Mouse (Mus musculus) spleen, postnatal 4 days (tissue): Measurements from ENCODE around the gene Rbms3.

Experiments
- DNase-seq, 2 experiments: peaks; one replicate each; pipeline ENCODE4 v3.0.0; 2022; ENCODE audit warnings: low spot score in 2 of 2

The Rbms3 gene

DNA sequence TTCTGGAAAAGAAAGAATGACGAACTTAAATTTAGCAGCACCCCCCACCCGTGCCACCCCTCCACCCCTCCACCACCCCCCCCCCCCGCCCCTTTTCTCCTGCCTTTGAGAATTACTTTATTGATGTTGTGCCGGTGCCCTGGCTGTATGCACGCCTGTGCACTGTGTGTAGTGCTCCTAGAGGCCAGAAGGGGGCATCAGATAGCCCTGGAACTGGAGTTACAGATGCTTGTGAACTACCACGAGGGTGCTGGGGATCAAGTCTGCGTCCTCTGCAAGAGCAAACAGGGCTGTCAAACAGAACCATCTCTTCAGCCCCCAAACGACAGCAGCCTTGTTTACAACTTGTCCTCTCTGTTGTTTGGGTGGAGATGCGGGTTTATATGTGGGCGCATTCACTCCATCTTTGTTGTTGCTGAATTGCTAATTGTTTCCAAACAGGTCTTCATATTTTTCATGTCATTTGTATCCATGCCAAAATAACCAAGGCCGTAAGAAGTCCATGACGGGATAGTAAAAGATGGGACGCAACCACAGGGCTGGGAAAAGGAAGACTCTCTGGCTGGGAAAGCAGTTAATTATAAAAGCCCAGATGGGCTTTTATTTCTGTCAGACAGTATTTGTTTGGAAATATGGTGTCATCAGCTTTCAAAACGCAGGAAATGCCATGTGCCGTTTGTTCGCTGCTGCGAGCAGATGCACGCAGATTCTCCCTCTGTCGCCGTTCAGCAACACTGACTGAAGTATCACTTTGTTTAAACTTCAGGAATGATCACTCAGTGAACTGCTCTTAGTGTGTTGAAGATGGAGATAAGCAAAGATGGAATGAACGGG lies 652.9 kb downstream of the Rbms3 start:
- peak in 1 of 2 experiments; percentile 47 for DNase-seq

DNA sequence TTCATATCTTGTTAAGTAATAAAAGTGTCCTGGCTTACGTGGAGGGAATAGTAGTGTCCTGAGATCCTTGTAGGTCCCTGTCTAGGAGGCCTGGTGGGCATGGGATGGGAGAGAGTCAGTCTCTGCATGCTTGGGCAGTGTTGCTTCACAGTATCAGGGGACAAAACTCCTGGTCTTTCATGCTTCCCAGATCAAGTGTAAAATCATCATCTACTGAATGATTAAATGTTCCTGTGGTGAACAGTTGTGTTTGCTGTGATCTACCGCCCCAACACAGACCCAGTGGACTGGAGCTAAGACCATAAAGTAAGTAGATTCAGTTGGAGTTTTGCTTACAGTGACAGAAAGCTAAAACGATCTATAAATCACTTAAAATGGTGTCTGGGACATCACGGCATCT lies 654.4 kb downstream of the Rbms3 start:
- DNase-seq: peak in 1 of 2 experiments; percentile 26

DNA sequence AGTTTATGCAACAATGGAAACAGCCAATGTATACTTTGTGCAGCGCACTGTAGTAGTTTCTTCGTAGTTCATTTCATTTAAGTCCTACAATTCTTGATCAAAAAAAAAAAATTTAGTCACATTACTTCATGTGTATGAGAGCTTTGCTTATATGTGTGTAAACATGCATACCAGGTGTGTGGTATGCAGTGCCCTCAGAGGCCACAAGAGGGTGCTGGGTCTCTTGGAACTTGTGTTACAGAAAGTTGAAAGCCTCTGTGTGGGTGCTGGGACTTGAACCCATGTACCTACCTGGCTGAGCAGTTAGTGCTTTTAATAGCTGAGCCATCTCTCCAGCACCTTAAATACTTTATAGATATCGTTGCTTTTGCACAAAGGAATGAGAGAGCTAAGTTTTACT lies 655.6 kb downstream of the Rbms3 start:
- DNase-seq: peak in 1 of 2 experiments; percentile 40

DNA sequence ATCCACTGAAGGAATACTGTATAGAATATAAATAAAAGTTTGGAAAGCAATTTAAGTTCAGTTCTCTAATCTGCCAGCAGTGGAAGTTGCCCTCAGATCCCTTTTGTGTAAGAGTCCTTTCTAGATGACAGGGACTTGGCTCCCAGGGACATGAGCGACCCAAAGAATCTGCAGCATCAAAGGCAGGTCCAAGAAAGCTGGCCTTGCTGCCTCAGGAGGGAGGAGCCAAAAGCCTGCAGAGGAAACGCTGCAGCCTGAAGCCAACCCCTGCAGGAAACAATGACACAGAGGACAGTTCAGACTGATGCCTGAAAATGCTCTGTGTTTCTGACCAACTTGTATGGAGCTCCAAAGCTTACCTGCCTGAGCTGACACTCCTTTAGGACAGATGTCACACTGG lies 656.1 kb downstream of the Rbms3 start:
- peak in 1 of 2 experiments; percentile 44 for DNase-seq

DNA sequence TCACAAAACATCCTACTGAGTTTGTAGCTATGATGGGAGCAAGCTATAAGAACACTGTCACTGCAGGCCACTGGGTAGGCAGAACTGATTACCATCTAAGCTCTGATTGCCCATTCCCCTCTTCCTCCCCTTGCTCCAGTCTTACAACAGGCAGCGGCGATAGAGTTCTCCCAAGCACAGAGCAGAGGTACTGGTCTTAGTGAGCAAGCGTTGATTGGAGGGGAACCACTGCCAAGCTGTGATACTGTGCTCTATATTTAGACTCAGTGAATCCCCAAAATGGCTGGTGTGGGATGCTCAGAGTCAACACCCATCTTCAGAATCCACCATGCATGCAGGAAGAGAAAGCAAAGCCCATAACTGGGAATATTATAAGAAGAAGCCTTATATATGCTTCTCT lies 662.4 kb downstream of the Rbms3 start:
- no peak for DNase-seq

DNA sequence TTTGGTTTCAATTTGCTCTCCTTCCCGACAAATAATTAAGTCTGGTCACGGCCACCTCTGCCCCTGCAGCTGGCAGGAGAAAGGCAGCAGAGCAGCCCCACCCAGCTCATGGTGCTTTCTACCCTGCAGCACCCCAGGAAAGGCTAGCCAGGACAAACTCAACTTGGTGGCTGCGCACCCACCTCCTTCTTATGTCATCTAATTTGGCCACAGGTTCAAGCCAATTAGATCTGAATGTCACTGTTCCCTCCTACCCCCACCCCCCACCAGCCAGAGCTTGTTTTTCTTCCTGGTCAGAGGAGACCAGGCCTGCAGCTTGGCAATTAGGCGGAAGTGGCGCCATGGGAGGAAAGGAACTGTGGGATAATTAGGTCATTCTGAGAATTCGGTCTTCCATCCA lies 664.0 kb downstream of the Rbms3 start:
- no peak for DNase-seq

DNA sequence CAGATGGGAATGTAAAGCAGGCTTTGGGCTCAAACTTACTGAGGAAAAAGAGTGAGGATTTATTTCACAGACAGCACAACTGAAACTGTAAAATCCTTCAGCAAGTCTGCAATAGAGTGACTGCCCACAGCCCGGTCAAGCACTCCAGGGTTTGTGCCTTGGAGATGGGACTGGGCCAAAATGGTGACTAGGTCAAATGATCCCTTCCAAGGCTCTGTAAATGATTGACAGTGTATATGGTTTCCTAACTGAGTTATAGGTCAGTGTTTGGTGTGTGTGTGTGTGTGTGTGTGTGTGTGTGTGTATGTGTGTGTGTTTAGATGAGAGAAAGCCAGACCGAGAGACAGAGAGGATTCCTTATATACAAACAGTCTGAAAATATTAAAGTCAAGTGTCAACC lies 673.6 kb downstream of the Rbms3 start:
- no peak for DNase-seq

DNA sequence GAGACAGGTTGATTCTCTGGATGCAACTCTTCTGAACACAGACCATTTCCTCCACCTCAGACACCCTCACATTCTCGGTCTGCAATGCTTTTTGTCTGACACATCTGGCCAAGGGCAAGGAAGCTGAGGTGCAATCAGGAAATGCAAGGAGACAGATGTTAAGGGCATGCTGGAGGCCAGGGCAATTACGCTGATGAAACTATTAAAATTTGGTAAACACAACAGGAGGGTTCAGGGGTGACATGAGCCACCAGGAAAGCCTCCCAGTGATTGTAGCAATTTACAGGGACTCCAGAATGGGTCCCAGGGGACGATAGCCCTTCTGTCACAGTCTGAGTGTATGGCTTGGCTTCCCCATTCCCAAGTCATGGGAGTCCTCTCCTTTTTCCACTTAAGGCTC lies 681.5 kb downstream of the Rbms3 start:
- no peak for DNase-seq

DNA sequence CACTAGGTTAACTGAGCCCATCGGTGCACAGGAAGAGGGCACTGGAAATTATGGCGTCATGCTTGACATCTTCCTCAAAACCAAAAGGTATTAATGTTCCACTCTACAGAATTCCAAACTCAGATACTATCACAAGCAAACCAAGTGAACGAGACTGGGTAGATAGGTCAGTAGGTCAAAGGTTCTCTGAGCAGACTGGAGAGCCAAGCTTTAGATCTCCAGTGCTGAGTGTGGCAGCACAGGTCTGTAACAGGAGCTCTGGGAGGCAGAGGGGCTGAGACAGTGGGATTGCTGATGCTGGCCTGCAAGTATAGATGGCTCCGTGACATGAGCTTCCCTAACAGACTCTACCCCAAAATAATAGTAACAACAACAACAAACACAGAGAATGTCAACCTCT lies 682.3 kb downstream of the Rbms3 start:
- DNase-seq: no peak

DNA sequence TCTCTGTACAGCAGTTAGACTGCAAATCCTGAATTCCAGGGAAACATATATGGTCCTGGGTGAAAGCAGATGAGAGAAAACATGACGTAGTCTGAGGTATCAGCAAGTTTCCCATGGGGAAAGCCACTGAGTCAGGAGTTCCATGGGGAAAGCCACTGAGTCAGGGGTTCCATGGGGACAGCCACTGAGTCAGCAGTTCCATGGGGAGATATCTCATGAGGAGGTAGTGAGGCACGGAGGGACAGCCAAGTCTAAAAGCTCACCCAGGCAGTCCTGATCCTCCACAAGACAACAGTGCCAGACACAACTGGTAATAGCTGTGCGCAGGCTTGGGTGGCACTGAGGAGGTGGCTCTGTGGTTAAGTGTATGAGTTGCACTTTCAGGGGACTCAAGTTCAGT lies 682.9 kb downstream of the Rbms3 start:
- DNase-seq: no peak

DNA sequence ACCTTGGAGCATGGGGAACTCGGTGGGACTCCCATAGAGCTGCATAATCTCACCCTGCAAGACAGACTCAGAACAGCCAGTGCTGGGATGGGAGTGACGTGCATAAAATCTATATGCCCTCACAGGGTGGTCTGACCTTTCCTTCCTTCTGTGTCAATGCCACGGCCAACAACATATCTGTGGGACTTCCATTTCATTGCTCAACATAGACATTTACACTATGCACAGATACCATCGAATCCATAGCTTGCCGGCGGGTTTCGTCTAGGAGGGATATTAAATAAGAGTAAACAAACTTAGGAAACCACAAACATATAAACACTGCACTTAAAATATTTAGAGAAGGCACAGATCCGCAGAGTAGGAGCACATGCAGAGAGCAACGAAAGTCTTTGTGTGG lies 684.0 kb downstream of the Rbms3 start:
- no peak for DNase-seq

DNA sequence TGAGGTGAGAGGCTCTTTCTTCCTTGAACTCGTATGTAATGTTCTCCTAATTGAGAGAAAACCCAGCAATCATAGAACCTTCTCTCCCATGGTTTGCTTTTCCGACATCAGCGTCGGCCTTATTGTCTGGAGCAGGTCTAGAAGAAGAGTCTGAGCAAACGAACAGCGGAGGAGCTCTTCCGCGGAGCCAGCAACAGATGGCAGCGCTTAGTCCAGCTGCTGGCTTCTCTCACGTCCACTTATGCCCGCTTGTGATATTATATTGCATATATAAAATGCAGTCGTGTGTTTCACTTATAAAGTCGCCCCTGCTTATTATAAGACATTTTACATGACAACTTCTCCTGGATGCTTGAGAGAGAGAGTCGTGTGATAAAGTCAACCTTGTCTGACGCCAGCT lies 685.8 kb downstream of the Rbms3 start:
- DNase-seq: no peak

DNA sequence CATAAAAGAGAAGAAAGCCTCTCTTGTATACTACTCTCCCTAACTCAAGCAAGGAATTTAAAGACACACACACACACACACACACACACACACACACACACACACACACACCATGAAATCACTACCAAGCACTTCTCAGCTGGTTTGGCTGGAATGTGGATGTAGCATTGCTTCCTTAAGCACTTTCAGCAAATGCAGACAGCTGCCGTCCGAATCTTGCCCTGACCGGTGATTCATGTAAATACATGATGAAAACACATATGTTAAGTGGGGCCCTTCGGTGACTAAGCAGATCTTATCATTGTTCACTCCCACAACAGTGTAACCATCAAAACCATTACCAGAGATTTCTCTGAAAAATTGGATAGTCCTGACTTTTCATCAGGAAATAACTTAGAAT lies 688.6 kb downstream of the Rbms3 start:
- DNase-seq: no peak

DNA sequence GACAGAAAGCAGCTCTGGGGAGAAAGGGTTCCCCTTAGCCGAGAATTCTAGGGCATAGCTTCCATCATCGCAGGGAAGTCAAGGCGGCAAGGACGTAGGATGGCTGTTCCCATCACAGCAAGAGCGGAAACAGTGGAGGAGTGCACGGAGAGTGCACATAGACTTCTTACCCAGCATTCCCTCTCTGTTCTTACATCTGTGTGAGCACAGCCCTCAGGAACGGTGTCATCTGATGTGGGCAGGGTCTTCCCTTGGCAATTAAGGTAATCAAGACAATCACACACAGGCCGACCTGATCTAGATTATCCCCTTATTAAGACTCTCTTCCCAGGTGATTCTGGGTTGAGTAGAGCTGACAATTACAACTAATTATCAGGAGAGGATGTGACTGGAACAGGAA lies 689.0 kb downstream of the Rbms3 start:
- DNase-seq: no peak

DNA sequence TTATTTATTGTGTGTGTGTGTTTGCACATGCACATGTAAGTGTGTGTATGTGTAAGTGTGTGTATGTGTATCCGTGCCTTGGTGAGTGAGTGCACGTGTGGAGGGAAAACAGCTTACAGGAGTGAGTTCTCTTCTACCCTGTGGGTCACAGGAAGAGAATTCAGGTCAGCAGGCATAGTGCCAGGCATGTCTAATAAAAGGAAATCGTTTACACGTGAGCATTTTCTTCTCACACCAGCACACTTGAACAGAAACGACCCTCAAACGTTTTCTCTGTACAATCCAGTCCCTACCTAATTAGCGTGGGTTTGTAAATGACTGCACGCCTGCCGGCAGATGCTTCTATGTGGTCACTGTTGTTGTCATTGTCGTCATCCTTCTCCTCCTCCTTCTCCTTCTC lies 701.4 kb downstream of the Rbms3 start:
- DNase-seq: no peak

DNA sequence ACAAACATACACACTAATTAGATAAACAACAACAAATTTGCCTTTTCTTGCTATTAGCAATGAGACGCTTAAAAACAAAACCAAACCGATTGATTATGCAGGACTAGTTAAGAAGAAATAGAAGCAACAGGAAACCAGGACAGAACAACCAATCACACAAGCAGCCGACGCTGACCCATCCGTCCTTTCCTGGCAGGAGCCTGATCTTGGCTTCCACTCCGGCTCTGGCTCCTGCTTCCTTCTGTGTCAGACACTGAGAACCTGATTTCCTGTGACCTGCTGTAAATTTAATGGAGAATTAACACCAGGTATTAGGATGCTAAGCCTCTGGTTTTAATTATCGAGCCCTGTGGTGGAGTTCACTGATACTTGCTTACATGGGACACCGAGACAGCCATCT lies 706.6 kb downstream of the Rbms3 start:
- no peak for DNase-seq

DNA sequence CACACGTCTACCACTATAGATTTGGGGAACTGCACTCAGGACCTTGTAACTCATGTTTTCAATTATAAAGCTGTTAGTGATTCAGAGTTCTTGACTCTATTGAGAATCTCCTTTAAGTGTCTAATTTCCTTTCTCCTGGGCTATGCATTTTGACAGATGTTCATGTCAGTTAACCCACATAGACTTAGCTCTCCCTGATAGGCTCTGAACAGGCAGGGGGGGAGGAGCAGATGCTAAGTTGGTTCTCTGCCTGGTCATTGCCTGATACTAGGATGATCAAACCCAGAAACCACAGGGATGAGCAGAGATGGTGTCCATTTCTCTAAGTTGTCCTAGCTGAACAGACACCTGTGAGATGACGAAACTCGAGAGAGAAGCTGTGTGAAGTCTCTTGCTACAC lies 707.2 kb downstream of the Rbms3 start:
- no peak for DNase-seq

DNA sequence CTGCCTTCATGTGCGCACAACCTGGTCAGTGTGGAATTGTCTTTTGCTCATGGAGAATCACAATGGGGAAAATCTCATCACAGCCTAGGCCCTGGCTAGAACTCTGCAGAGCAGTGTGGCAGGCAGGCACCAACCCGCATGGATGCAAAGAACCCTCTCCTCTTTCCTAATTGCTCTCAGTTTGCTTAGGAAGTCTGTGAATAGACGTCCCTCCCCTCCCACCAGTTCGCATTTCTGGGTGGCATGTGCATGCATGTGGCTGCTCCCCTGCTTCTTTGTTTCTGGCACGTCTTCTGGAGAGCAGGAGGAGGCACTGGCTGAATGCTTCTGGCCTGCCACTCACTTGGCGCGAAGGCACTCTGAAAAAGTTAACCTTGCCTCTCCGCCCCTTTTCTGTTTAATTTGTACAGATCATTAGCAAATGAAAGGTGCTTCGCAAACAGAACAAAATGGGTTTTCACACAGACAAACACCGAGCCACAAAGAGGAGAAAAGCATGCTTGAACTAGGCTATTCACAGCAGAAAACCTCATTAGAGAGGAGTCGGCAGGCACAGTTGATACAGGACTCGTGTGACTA lies 710.2 kb downstream of the Rbms3 start:
- no peak for DNase-seq

DNA sequence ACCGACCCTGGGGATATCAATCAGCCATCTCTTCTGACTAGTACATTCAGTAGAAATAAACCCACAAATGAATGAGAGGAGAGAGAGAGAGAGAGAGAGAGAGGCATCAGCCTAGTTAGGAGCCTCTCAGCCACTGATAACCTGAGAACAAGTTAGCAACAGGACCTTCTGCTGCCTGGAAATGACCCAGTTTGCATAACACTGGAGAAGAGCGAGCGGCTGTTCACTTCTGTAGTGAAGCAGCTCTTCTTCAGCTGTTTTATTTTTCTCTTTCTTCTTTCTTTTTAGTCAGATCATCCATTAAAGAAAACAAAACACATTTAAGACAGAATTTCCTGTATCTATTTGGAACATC lies 717.2 kb downstream of the Rbms3 start:
- DNase-seq: no peak

DNA sequence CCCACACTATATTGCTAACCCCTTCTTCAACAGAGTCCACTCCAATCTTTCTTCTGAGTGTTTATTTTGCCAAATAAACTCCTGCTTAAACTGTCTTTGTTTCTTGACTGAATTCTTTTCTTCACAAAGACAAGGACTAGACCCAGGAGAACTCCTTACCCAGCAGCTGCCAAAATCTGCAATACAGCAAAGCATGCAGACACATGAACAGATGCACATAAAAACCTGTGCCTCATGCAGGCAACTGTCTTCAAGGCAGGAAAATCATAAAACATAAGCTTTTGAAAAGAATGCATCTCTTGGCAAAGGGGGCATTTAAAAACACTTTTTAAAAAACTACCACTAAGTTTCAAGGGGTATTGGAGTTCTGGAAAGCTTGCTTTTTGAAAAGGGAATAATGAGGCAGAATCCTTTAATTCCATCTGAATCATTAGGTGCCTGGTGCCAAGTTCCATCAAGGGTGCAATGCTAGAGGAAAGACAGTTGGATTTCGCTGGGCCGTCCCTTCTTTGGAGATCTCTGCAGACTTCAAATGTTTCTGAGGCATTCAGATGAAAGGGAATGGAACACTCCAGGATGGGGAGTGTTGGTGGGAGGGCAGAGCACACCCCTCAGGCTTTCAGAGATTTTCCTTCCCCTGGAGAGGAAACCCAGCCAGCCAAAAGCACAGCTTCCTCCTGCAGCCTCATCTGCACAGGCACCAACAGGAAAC lies 717.8 kb downstream of the Rbms3 start:
- DNase-seq: no peak

DNA sequence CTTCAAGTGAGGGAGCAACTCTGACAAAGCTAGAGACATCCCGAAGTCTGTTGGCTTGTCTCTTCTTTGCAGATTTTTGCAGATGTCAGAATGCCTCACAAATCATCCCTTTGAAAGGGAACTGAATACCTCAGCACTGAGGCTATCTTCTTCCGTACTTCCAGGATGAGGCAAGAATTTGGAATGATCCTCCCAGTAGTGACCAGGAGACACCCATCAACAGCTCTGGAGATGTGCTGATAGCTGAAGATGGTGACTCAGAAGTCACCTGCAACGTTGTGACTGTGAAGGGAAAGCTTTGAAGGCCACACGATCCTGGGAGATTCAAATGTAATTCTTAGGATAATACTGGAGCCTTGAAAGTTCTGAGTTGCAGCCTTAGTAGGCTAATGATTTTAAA lies 720.2 kb downstream of the Rbms3 start:
- DNase-seq: no peak

DNA sequence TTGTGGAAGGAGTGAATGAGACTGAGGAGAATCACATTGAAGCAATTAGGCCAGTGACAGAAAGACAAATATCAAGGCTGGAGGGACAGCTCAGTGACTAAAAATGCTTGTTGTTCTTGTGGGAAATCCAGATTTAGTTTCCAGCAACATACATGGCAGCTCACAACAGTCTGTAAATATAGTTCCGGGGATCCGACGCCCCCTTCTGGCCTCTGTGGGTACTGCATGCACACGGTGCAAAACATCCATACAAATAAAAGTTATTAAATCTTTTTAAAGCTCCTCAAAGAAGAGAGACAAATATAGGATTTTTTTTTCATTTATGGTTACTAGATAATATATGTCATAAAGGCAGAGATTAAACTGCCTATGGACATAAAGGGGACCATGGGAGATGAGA lies 722.8 kb downstream of the Rbms3 start:
- DNase-seq: no peak

DNA sequence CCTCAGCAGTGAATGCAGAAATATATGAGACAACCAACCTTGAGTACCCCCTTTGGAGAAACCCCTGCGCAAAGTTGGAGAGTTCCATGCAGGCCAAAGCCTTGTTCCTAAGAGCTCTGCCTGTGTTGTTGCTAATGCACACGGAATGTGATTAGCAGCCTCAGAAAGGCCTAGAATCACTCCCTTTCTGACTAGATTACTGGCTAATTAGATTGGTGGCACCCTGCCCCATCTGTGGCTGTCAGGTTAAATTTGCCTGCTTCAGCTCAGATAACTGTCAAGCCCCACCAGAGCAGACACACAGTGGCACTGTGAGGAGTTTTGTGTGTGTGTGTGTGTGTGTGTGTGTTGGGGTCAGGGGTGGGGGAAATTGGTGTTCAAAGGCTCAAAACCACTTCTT lies 724.1 kb downstream of the Rbms3 start:
- DNase-seq: no peak
